ENCODE assay signal across 8 mouse cellular contexts in genomic region chr4:40854387-40854933, GRCm38 (mm10). TPM values are rescaled to one million over a fixed set of nuclear protein-coding genes. Genes with fewer than 3 reads are reported as not detected.
DNase-seq lines count a peak whose midpoint lies in the region; ATAC-seq and TF ChIP-seq lines count a peak whose summit lies in the region.

No protein-coding gene starts in this region.

- peak overlapping the region; percentile 71 for H3K9ac ChIP-seq in heart, embryonic 12.5 days

- WGBS in heart, embryonic 12.5 days: 14% methylated on average over 18 of the region's 18 CpGs

- H3K4me1 ChIP-seq in heart, embryonic 12.5 days (replicated peaks): peaks cover 28% of the 10 kb centered on the region
- peaks cover 56% of the 10 kb centered on the region for H3K4me1 ChIP-seq in G1E (ENCODE audit: insufficient read depth, low read depth, low read length)

- intact Hi-C loops in heart, postnatal 14 days (cut with DNase I): loop anchor here (5.0 kb wide), 1 partner anchor 37 kb away; no protein-coding TSS in a partner anchor

- H3K27ac ChIP-seq in heart, embryonic 12.5 days (ENCODE audit: poor library complexity, severe bottlenecking): peak overlapping the region; percentile 90

- ATAC-seq in heart, embryonic 12.5 days (ENCODE audit: insufficient number of reproducible peaks, low FRiP score): peak; percentile 1; the same call in 1 of the 2 replicates
- ATAC-seq in G1E (ENCODE audit: extremely low read depth, insufficient number of reproducible peaks, low FRiP score, poor library complexity, severe bottlenecking): no peak
- ATAC-seq in granulocyte monocyte progenitor cell, adult 5-6 weeks (replicated peaks; ENCODE audit: poor library complexity, severe bottlenecking): peak; percentile 13

- peak overlapping the region; percentile 80 for H3K4me2 ChIP-seq in heart, embryonic 12.5 days

- H3K27me3 ChIP-seq in heart, embryonic 12.5 days (replicated peaks): no peaks in the 10 kb centered on the region
- H3K27me3 ChIP-seq in G1E (ENCODE audit: insufficient read depth, low read length): peaks cover 8% of the 10 kb centered on the region; the same call in 1 of the 2 replicates

- H3K9me3 ChIP-seq in heart, embryonic 12.5 days (replicated peaks): no peaks in the 10 kb centered on the region
- no peaks in the 10 kb centered on the region for H3K9me3 ChIP-seq in G1E (replicated peaks)

- no peak for DNase-seq in heart, postnatal 14 days
- DNase-seq in G1E (ENCODE audit: low spot score): peak; percentile 42
- peak; percentile 61 for DNase-seq in lung, postnatal 36 days
- DNase-seq in T-cell, adult 2 months (ENCODE audit: low spot score): no peak
- no peak for DNase-seq in spleen, adult 12 weeks (ENCODE audit: low spot score)
- no peak for DNase-seq in spleen, postnatal 14 days (ENCODE audit: low spot score in 2 of 2)

- H3K36me3 ChIP-seq in heart, embryonic 12.5 days: no peaks in the 10 kb centered on the region
- H3K36me3 ChIP-seq in G1E (replicated peaks): peaks cover 11% of the 10 kb centered on the region

- TF ChIP-seq CTCF in G1E (IDR thresholded peaks at IDR 0.05; ENCODE audit: low read depth, low read length): no peak

- peak overlapping the region; percentile 67 for H3K4me3 ChIP-seq in heart, embryonic 12.5 days
- peak overlapping the region; percentile 85 for H3K4me3 ChIP-seq in G1E (ENCODE audit: low read depth, low read length)

RNA-seq across cellular contexts. Expression of gene B4galt1, which starts 0.7 kb away (rescaled TPM):
- 56.5 and 58.0 TPM in 2 replicates for polyA plus RNA-seq in heart, embryonic 12.5 days (2016; fragmentation: Nextera tagmentation; extraction: Ambion mirVana)
- total RNA-seq in heart, postnatal 14 days (2021): 10 to 100 TPM; 65.7 to 70.3 TPM
- total RNA-seq in G1E (2014; fragmentation: Nextera tagmentation): 30.3 and 39.1 TPM in 2 replicates
- total RNA-seq in G1E (2017): 12.6 and 15.4 TPM in 2 replicates
- 19.6 and 19.7 TPM in 2 replicates for polyA plus RNA-seq in G1E (2012)
- 74.8 and 78.1 TPM in 2 replicates for total RNA-seq in granulocyte monocyte progenitor cell, adult 5-6 weeks (2014; fragmentation: Nextera tagmentation)
- 45.0 and 45.5 TPM in 2 replicates for total RNA-seq in granulocyte monocyte progenitor cell, adult 5-6 weeks (2017)

Comparison
In these comparisons a context has a peak if more than half of its experiments do, and no peak if none do; other contexts are left out.
1. DNase-seq: peak in G1E (single experiment) and lung, postnatal 36 days (single experiment); none in heart, postnatal 14 days (0 of 2), T-cell, adult 2 months (single experiment), spleen, adult 12 weeks (single experiment) and spleen, postnatal 14 days (0 of 2).